Mouse (Mus musculus) fibroblast of lung, adult 2 months (primary cell): ENCODE measurements around the gene Nkain4.

ENCODE experiments used
- DNase-seq: peaks from one replicate; pipeline ENCODE4 v3.0.0-alpha.2; 2011; ENCODE audit warnings: low read depth

Gene Nkain4

GRCm38 (mm10) chr2:180894029-180894623 lies 60.4 kb downstream of the Nkain4 start:
- DNase-seq = no peak

DNA sequence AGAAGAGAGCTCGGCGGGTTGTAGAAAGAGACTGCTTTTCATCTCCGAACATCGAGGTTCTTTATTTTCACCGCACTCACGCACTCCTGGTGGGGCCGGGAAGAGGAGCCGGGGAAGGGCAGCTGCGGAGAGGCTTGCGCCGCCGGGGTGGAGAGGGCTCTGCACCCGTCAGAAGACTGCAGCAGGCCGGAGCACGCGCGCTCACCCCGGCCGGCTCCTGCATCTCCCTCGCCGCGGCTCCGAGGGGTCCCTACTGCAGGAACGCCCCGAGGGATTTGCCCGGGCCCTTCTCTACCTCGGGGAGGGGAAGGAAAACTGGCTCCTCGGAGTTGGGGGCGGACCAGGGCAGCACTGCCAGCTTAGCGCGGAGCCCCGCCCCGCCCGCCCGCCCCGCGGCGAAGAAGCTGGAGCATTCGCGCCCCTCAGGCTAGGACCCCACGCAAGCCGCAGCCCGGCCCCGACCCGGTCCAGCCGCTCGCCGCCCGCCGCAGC lies 60.9 kb downstream of the Nkain4 start:
- no peak for DNase-seq

DNA sequence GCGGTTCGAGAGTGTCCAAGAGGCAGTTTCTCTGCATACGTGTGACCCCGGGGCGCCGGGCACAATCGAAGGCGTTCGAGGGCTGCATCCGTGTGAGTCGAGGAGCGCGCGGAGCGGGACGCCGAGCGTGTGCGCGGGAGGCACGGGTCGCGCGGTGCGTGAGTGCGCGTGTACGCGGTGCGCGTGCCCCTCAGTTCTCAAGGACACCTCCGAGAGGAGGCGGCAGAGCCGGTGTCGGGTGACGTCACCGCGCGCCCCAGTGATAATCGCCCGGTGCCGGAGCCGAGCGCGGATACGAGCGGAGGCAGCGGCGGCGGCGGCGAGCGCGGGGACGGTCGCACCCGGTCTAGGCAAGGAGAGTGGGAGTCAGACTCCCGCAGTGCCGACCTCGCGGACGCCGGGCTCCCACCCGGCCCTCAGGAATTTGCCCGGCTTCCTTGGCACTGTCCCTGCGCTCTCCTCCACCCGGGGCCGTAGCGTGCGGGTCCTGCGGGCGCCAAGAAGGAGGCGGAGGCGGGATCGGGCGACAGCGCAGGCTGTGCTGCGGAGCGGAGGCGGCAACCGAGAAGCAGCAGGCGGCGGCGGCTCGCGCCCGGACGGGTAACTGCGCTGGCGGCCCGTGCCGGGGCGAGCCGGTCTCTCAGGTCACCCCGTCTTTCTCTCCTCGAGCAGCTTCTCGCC lies 61.5 kb downstream of the Nkain4 start:
- no peak for DNase-seq

GRCm38 (mm10) chr2:180891835-180892323 lies 62.6 kb downstream of the Nkain4 start:
- DNase-seq = no peak

DNA sequence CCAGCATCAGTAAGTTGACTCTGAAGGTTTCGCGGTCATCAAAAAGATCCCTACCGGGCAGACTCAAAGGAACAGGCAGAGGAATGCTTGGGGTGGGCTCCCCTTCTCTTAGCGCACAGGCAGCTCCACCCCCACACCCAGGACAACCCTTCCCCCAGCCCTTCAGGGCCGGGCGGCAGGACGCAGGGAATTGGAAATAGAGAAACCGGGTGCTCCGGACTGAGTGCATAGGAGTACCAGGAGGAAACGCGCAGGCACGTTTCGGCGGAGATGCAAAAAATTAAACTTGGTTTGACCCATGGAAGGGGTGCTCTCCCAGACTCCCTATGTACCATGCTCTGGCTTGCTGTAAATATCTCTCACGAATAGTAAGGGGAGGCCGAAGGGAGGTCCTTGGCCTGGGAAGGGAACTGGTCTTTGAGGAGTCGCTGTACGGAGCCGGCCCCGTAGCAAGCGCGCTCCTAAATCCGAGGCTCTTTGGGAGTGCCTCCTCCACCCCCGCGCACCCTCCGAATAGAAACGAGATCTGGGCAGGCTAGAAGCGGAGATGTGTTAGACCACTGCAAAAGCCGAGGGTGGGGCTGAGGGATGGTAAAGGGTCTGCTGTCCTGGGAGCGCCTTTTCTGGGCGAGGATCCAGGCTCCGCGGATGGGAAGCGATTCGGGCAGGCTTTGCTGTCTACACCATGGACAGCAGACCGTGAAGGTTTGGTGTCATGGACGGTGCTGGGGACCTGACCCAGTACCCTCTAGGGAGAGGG lies 63.2 kb downstream of the Nkain4 start:
- no peak for DNase-seq

GRCm38 (mm10) chr2:180890422-180891074 lies 64.0 kb downstream of the Nkain4 start:
- DNase-seq = no peak

DNA sequence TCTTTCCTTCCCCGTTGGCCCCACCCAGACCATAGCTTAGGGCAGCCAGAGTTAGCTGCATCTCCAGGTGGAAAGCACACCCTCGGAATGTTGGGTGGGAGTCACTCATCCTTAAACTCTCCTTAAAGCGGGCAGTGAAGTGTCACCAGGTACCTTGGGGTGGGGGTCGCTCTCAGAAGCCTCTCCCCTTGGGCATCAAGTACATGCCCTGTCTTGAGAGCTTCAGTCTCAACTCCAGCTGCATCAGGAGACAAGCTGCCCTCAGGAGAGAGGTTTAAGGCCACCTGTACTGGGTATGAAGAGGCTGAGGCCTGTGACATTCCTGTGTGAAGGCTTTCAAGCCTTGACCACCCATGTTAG lies 64.6 kb downstream of the Nkain4 start:
- DNase-seq = no peak

DNA sequence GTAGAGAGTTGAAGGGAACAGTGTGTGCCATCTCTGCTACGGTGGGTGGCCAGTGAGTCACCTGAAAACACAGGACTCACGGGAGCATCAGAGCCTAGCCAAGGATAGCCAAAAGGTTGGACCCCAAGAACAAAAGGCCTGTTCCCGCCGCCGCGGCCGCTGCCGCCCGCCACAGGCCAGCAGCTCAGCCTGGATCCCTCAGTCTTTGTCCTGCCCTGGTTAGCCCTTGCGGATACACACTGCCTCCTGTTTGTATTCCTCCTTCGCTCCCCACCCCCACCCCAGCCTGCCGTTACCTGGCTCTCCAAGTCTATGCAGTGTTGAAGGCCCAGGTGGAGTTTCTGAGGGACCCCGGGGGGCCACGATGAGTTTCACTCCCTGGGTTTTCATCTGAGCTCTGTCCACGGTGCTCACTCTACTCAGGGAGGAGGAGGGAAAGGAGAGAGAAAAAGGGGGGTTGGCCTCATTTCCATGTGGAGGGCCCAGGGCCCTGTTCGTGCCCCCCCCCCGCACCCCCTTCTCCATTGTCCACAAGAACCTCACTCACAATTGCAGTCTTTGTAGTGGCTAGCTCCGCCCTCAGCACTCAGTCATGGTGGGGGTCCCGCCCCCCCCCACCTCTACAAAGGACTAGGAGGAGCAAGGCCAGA lies 65.1 kb downstream of the Nkain4 start:
- no peak for DNase-seq

DNA sequence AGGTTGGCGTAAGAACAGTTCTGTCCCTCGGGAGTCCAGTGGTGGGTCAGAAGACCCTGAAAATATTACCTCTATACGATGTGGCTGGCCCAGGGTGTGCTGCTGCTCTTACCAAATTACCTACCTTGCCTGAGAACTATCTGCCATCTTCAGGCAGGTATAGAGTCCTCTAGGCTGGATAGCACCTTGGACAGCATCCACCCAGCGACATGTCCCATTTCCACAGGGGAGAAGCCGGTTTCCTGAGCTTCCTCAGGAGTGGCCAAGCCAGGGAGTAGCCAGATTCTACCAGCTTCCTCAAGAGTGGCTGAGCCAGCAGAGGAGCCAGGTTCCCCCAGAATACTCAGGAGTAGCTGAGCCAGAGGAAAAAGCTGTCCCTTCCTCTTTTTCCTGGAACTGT lies 69.2 kb downstream of the Nkain4 start:
- DNase-seq = no peak
